Mouse (Mus musculus) CH12.LX (cell line): ENCODE results near the gene Ddx47.

Source experiments
- CTCF ChIP-seq, 2 experiments: IDR thresholded peaks in 1 of 2; conservative IDR thresholded peaks in 1 of 2; 2 replicates each; pipeline ENCODE4 v1.5.1; 2011 to 2012; ENCODE audit warnings: low read depth in 2 of 2, low read length in 2 of 2, improper control_type of control experiment in 1 of 2, inconsistent platforms in 1 of 2, mild to moderate bottlenecking in 1 of 2, moderate library complexity in 1 of 2
- E2F4 ChIP-seq: IDR thresholded peaks from 2 replicates; pipeline ENCODE4 v1.6.1; 2011; ENCODE audit warnings: low read depth, low read length, improper control_type of control experiment; ENCODE audit not compliant: insufficient replicate concordance
- POLR2A ChIP-seq: IDR thresholded peaks from 2 replicates; pipeline ENCODE4 v1.6.1; 2011; ENCODE audit warnings: low read depth, mild to moderate bottlenecking, improper control_type of control experiment, low read length
- SMC3 ChIP-seq: IDR thresholded peaks from 2 replicates; pipeline ENCODE4 v1.6.1; 2011; ENCODE audit warnings: low read depth, low read length, improper control_type of control experiment
- TBP ChIP-seq: conservative IDR thresholded peaks from 2 replicates; pipeline ENCODE4 v1.6.1; 2011; ENCODE audit warnings: low read depth, low read length, improper control_type of control experiment
- ZC3H11A ChIP-seq: IDR thresholded peaks from 2 replicates; pipeline ENCODE4 v1.6.1; 2012; ENCODE audit warnings: low read depth, mild to moderate bottlenecking, inconsistent platforms, low read length, improper control_type of control experiment

- no peak for TF ChIP-seq POLR2A
- no peak for TF ChIP-seq SMC3
- TF ChIP-seq CTCF (conservative IDR thresholded peaks at IDR 0.05 in 1 of 2, IDR thresholded peaks at IDR 0.05 in 1 of 2; ENCODE audit: low read depth in 2 of 2, low read length in 2 of 2), result no peak
- no peak for TF ChIP-seq ZC3H11A
- TF ChIP-seq TBP, result no peak
- no peak for TF ChIP-seq E2F4
Measured at GRCm38 (mm10) chr6:135024781-135025420, 13.5 kb downstream of the Ddx47 start.
